13 mouse cellular contexts compared by ENCODE assay signal in genomic region chr12:39326157-39326556, GRCm38 (mm10).
A peak's percentile ranks its signal among the peaks of the same experiment; 100 is the strongest.
DNase-seq lines count a peak whose midpoint lies in the region; ATAC-seq lines count a peak whose summit lies in the region.
"Had no signal": no experiment of that assay in that cellular context is flagged by ENCODE, and none has a peak within 500 bp of the region (broad histone marks: within the 10 kb centered on the region; RNA-seq: fewer than 3 reads in every experiment).

No protein-coding gene starts in this region.

- 80% methylated on average over 7 of the region's 7 CpGs for WGBS in kidney, embryonic 16.5 days

- no peak overlapping the region for H3K9ac ChIP-seq in kidney, embryonic 16.5 days (replicated peaks; ENCODE audit: low read length)

- ATAC-seq in kidney, embryonic 16.5 days (ENCODE audit: low FRiP score, low TSS enrichment) = no peak
- ATAC-seq: intestine, postnatal 0 days had no signal

- H3K36me3 ChIP-seq in kidney, embryonic 16.5 days (ENCODE audit: insufficient read depth, low read length) = no peaks in the 10 kb centered on the region

- no peak overlapping the region for H3K4me2 ChIP-seq in kidney, embryonic 16.5 days (replicated peaks; ENCODE audit: low read depth, low read length)

- H3K9me3 ChIP-seq in kidney, embryonic 16.5 days (ENCODE audit: low read length) = no peaks in the 10 kb centered on the region

- peak; percentile 11 for DNase-seq in embryo, embryonic 11 days
- DNase-seq in embryo, embryonic 10.5 days (ENCODE audit: low spot score) = no peak
- DNase-seq in kidney, adult 9 months = peak; percentile 62
- DNase-seq in cerebellum, postnatal 36 days = peak; percentile 93 to 97
- peak; percentile 44 to 84 for DNase-seq in layer of hippocampus, postnatal 14 days (ENCODE audit: low spot score in 2 of 2)
- DNase-seq in testis, postnatal 14 days (ENCODE audit: low spot score) = no peak
- DNase-seq in urinary bladder, adult 2 months (ENCODE audit: low spot score) = no peak
- DNase-seq: adrenal gland, postnatal 25 days; heart, postnatal 10 days; lung, adult 18-20 months had no signal

- no peaks in the 10 kb centered on the region for H3K4me1 ChIP-seq in kidney, embryonic 16.5 days (ENCODE audit: insufficient read depth, low read length)

- H3K4me3 ChIP-seq in kidney, embryonic 16.5 days (ENCODE audit: low read length) = no peak overlapping the region
- H3K4me3 ChIP-seq: erythroblast, embryonic 14.5 days had no signal

- H3K27me3 ChIP-seq in kidney, embryonic 16.5 days (ENCODE audit: insufficient read depth, low read length) = no peaks in the 10 kb centered on the region

- no peak overlapping the region for H3K27ac ChIP-seq in kidney, embryonic 16.5 days (ENCODE audit: low read length)

Comparison
In these comparisons a context has a peak if more than half of its experiments do, and no peak if none do; other contexts are left out.
1. DNase-seq: peak in embryo, embryonic 11 days (single experiment), kidney, adult 9 months (single experiment), cerebellum, postnatal 36 days (2 of 2) and layer of hippocampus, postnatal 14 days (2 of 2); none in embryo, embryonic 10.5 days (single experiment), testis, postnatal 14 days (single experiment) and urinary bladder, adult 2 months (single experiment).